Mouse (Mus musculus) MEL (cell line): ENCODE data around the gene Tmcc3.

ENCODE experiments used
- E2F4 ChIP-seq: IDR thresholded peaks from 2 replicates; pipeline ENCODE4 v1.6.1; 2011; ENCODE audit warnings: low read depth, low read length, improper control_type of control experiment, borderline replicate concordance
- GABPA ChIP-seq: IDR thresholded peaks from 2 replicates; pipeline ENCODE4 v1.6.1; 2012; ENCODE audit warnings: low read depth, mild to moderate bottlenecking, inconsistent platforms, low read length, improper control_type of control experiment, moderate library complexity
- NELFE ChIP-seq: IDR thresholded peaks from 2 replicates; pipeline ENCODE4 v1.6.1; 2011; ENCODE audit warnings: low read depth, low read length, improper control_type of control experiment
- RAD21 ChIP-seq: IDR thresholded peaks from 2 replicates; pipeline ENCODE4 v1.6.1; 2011; ENCODE audit warnings: mild to moderate bottlenecking, low read depth, low read length, improper control_type of control experiment
- TAL1 ChIP-seq: IDR thresholded peaks from 2 replicates; pipeline ENCODE4 v1.6.1; 2012; ENCODE audit warnings: mild to moderate bottlenecking, inconsistent platforms, low read length, moderate library complexity, mixed read lengths

- TF ChIP-seq E2F4 (no peak), GABPA (no peak), RAD21 (no peak), NELFE (no peak), TAL1 (no peak)
Measured at GRCm38 (mm10) chr10:94409661-94410060, 97.9 kb downstream of the Tmcc3 start.
